Mouse (Mus musculus): ENCODE data around the gene Aatf. TPM values are rescaled to one million over a fixed set of nuclear protein-coding genes. Genes with fewer than 3 reads are reported as not detected.

Gene Aatf
- polyA plus RNA-seq, 1 experiment from 2014 or later, result 51.4 TPM

DNA sequence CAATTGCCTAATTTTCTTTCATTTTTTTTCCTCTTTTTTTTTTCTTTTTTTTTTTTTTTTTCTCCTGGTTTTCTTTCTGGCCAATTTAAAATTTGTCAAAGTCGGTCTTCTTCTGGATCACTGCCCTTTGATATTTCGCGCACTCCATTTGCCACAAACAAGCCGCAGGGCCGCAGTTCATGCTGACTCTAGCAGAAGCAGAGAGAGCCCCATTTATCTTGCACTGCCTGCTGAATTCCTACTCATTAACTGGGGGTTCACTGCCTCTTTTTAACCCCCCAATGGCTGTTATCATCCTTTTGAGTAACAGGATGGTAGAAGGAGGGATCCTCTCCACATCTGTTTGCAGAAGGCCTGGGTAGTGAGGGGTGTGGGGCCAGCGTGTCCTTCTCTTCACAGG, 129.4 kb downstream of the Aatf start:
- peaks cover 9% of the 10 kb centered on the region; the same call in 1 of the 2 replicates for H3K36me3 ChIP-seq (ENCODE audit: poor library complexity, severe bottlenecking)
- H3K9me3 ChIP-seq (replicated peaks), result no peaks in the 10 kb centered on the region
- H3K4me3 ChIP-seq, result no peak overlapping the region
- H3K27ac ChIP-seq, result peak overlapping the region; percentile 27; the same call in 1 of the 2 replicates
- ATAC-seq, result no peak
- H3K9ac ChIP-seq, result no peak overlapping the region
- no peak overlapping the region for H3K4me2 ChIP-seq
- peaks cover 26% of the 10 kb centered on the region for H3K4me1 ChIP-seq
- 29% methylated on average over 6 of the region's 6 CpGs for WGBS
- H3K27me3 ChIP-seq, result no peaks in the 10 kb centered on the region

DNA sequence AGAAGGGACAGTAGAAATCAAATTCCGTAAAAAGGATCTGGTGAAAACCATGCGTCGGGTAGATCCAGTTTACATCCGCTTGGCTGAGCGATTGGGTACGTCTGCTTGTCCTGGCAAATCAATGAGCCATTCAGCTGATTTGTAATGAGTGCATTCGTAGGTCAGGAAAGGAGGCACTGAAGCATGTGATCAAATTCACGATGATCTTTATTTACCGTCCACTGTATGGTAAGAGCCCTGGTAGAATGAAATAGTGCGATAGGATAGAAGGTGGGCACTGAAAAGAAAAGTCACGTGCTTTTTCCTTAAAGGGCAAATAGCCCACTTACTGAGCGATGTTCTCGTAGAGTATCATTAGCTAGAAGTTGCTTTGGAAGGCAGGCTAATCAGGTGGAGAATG, 130.9 kb downstream of the Aatf start:
- H3K9me3 ChIP-seq (replicated peaks), result no peaks in the 10 kb centered on the region
- peak; percentile 50; the same call in 1 of the 2 replicates for ATAC-seq
- H3K36me3 ChIP-seq (ENCODE audit: poor library complexity, severe bottlenecking), result peaks cover 9% of the 10 kb centered on the region; the same call in 1 of the 2 replicates
- H3K4me1 ChIP-seq, result peaks cover 26% of the 10 kb centered on the region
- peak overlapping the region; percentile 30; the same call in 1 of the 2 replicates for H3K4me2 ChIP-seq
- no peak overlapping the region for H3K9ac ChIP-seq
- no peak overlapping the region for H3K27ac ChIP-seq
- 17% methylated on average over 13 of the region's 13 CpGs for WGBS
- H3K4me3 ChIP-seq, result no peak overlapping the region
- H3K27me3 ChIP-seq, result no peaks in the 10 kb centered on the region

DNA sequence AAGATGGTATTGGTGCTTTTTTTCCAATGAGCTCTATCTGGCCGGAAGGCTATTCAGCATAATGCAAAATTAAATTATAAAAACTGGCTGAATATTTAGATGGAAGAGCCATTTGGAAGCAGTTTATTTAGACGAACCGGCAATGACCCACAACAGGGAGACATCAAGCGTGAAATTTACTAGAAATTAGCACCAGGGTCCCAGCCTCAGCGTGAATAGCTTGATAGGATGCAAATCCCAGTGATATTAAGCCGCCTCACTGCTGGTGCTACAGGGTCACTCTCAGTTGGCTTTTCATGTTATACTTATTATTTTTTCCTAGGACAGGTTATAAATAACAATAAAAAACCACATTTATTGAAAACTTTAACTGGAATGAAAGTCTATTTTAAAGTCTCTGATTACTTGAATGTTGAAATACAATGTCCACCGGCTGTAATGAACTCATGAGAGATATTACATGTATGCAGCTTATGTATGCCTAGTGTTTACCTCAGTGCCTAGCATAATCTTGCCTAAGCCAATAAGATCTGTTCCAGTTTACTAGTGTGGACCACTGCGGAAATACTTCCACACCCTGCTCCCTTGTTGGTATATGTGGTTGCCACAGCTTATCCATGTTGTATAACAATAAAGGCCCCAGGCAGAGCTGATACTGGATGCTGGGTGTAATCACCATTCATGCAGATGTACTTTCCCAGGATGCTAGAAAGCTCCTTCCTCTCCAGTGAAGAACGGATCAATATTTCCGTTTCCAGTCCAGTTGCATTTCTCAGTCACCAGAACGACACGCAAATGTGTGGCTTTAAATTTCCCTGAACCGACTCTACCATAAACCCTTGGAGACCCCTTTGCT, 136.6 kb downstream of the Aatf start:
- Histone ChIP-seq H3K9me3 (replicated peaks) (no peaks in the 10 kb centered on the region), H3K9ac (no peak overlapping the region), H3K36me3 (ENCODE audit: poor library complexity, severe bottlenecking) (peaks cover 25% of the 10 kb centered on the region), H3K4me1 (peaks cover 16% of the 10 kb centered on the region), H3K27me3 (no peaks in the 10 kb centered on the region), H3K27ac (peak overlapping the region; percentile 11; the same call in 1 of the 2 replicates), H3K4me2 (no peak overlapping the region), H3K4me3 (no peak overlapping the region)
- ATAC-seq, result no peak
- 51% methylated on average over 13 of the region's 13 CpGs for WGBS

DNA sequence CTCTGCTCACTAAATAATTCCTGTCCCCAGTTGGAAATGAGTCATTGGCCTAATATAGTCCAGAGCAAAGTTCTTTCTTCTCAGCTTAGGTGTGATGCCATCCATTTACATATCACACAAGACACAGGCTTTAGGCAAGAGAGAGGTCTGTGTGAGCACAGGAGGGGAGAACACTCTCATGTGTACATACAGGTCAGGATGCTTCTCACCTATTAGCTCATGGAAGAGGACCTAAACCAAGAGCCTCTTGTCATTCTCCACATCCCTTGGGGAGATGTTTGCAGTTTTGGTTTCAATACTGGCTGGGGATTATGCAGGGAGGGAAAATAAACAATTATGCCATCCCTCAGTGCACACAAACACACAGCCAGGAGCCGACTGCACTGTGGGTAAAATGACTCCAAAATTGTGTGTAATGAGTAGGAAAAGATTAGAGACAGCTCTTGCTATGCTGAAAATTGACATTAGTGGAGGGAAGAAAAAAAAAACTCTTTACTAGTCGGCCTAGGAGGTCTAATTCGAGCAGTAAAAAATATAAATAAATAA, 137.3 kb downstream of the Aatf start:
- no peaks in the 10 kb centered on the region for H3K27me3 ChIP-seq
- H3K36me3 ChIP-seq (ENCODE audit: poor library complexity, severe bottlenecking), result peaks cover 30% of the 10 kb centered on the region
- peaks cover 14% of the 10 kb centered on the region for H3K4me1 ChIP-seq
- no peaks in the 10 kb centered on the region for H3K9me3 ChIP-seq (replicated peaks)
- no peak overlapping the region for H3K4me2 ChIP-seq
- H3K27ac ChIP-seq, result peak overlapping the region; percentile 36; the same call in 1 of the 2 replicates
- H3K9ac ChIP-seq, result no peak overlapping the region
- H3K4me3 ChIP-seq, result no peak overlapping the region
- ATAC-seq, result no peak
- WGBS, result 16% methylated on average over 3 of the region's 3 CpGs

DNA sequence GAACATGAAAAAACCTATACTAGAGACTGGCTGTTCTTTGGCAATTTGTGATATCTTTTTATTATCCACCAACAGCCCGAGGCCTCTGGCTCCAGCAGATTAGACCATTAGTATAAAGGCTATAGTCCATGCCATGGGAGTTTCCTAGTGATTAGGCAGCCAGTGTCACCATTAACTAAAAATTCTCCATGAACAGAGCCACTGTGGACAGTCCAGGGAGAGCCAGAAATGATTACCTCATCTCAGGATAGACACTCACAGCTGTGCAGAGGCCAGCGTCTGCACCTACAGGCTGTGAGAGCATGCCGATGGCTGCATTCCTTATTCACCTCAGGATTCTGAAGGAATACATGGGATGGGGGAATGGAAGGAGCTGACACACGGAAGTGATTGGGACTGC, 140.2 kb downstream of the Aatf start:
- WGBS, result 75% methylated on average over 4 of the region's 4 CpGs
- no peak for ATAC-seq
- Histone ChIP-seq H3K9ac (no peak overlapping the region), H3K4me2 (no peak overlapping the region), H3K4me3 (no peak overlapping the region), H3K4me1 (peaks cover 14% of the 10 kb centered on the region), H3K27ac (no peak overlapping the region), H3K27me3 (no peaks in the 10 kb centered on the region), H3K36me3 (ENCODE audit: poor library complexity, severe bottlenecking) (peaks cover 28% of the 10 kb centered on the region), H3K9me3 (replicated peaks) (no peaks in the 10 kb centered on the region)

Other genes with a start within 250 kb of the Aatf start
- 7.6 and 8.2 TPM in 2 replicates for gene Lhx1, start 12.0 kb upstream of the Aatf start, polyA plus RNA-seq (2015; fragmentation: Nextera tagmentation; extraction: Ambion mirVana)

Measured in forebrain, embryonic 13.5 days (tissue).